Mouse (Mus musculus) stomach, postnatal 0 days (tissue): ENCODE data around the gene Gm49361.

Experiments used
- CTCF ChIP-seq: IDR thresholded peaks from 2 replicates; pipeline ENCODE4 v1.5.1; 2016; ENCODE audit warnings: antibody characterized with exemption, low read depth, mild to moderate bottlenecking, moderate library complexity
- EP300 ChIP-seq: optimal IDR thresholded peaks from 2 replicates; pipeline ENCODE3; 2016; ENCODE audit warnings: antibody characterized with exemption

GRCm38 (mm10) chr14:57665628-57665950 lies 80.3 kb downstream of the Gm49361 start:
- no peak for TF ChIP-seq CTCF
- no peak for TF ChIP-seq EP300
